In genomic region chr6:141015055-141015681, GRCm38 (mm10) we compare ENCODE assay signal across 20 mouse cellular contexts.
"Had no signal": no experiment of that assay in that cellular context is flagged by ENCODE, and none has a peak within 500 bp of the region (broad histone marks: within the 10 kb centered on the region; RNA-seq: fewer than 3 reads in every experiment).

No protein-coding gene starts in this region.

- H3K4me1 ChIP-seq: limb, embryonic 12.5 days; limb, embryonic 15.5 days had no signal

- H3K9ac ChIP-seq: limb, embryonic 12.5 days; limb, embryonic 15.5 days; liver, embryonic 14.5 days; liver, postnatal 0 days; lung, embryonic 14.5 days had no signal

- DNase-seq: kidney, adult 11 months; kidney, postnatal 14 days; kidney, postnatal 4 days; layer of hippocampus, adult 9-11 months; left cerebral cortex, postnatal 4 days; liver, postnatal 0 days; lung, embryonic 14.5 days; midbrain, embryonic 14.5 days; thymus, adult 2 months; thymus, postnatal 14 days; thymus, postnatal 4 days had no signal

- H3K4me2 ChIP-seq: limb, embryonic 12.5 days; limb, embryonic 15.5 days; liver, embryonic 11.5 days; lung, embryonic 14.5 days had no signal

- H3K36me3 ChIP-seq: limb, embryonic 12.5 days; limb, embryonic 15.5 days had no signal

- ATAC-seq: liver, postnatal 0 days; lung, postnatal 0 days had no signal

- H3K4me3 ChIP-seq: layer of hippocampus, adult 2 months; left cerebral cortex, adult 2 months; limb, embryonic 12.5 days; limb, embryonic 15.5 days had no signal

- H3K27me3 ChIP-seq: limb, embryonic 12.5 days; limb, embryonic 15.5 days had no signal

- H3K9me3 ChIP-seq: limb, embryonic 12.5 days; limb, embryonic 15.5 days had no signal

- H3K27ac ChIP-seq: layer of hippocampus, adult 2 months; left cerebral cortex, adult 2 months; limb, embryonic 12.5 days; limb, embryonic 15.5 days; liver, embryonic 14.5 days; macrophage; stomach, postnatal 0 days had no signal
